Mouse (Mus musculus): ENCODE results near the gene Sftpa1. TPM values are rescaled to one million over a fixed set of nuclear protein-coding genes. Genes with fewer than 3 reads are reported as not detected.

Gene Sftpa1
- polyA plus RNA-seq, 1 experiment from 2014 or later: not detected

- no peaks in the 10 kb centered on the region for H3K4me1 ChIP-seq (replicated peaks)
- no peaks in the 10 kb centered on the region for H3K27me3 ChIP-seq
- 86% methylated on average over 3 of the region's 3 CpGs for WGBS
- H3K9ac ChIP-seq: no peak overlapping the region
- H3K36me3 ChIP-seq: no peaks in the 10 kb centered on the region
- no peak for ATAC-seq (ENCODE audit: low FRiP score)
- no peak overlapping the region for H3K27ac ChIP-seq
- no peak overlapping the region for H3K4me2 ChIP-seq
- no peaks in the 10 kb centered on the region for H3K9me3 ChIP-seq
- H3K4me3 ChIP-seq: no peak overlapping the region
These were observed 15.3 kb upstream of the Sftpa1 start for GRCm38 (mm10) chr14:41116271-41116670.

GRCm38 (mm10) chr14:41124683-41125082 is 6.9 kb upstream of the Sftpa1 start:
- WGBS: 92% methylated on average over 5 of the region's 5 CpGs
- H3K4me1 ChIP-seq (replicated peaks): no peaks in the 10 kb centered on the region
- ATAC-seq (ENCODE audit: low FRiP score): no peak

GRCm38 (mm10) chr14:41127997-41128396 is 3.6 kb upstream of the Sftpa1 start:
- H3K27ac ChIP-seq: no peak overlapping the region
- no peak overlapping the region for H3K9ac ChIP-seq
- 28% methylated on average over 4 of the region's 4 CpGs for WGBS
- H3K27me3 ChIP-seq: no peaks in the 10 kb centered on the region
- ATAC-seq (ENCODE audit: low FRiP score): no peak
- H3K9me3 ChIP-seq: no peaks in the 10 kb centered on the region
- H3K36me3 ChIP-seq: no peaks in the 10 kb centered on the region
- no peak overlapping the region for H3K4me2 ChIP-seq
- H3K4me3 ChIP-seq: no peak overlapping the region
- H3K4me1 ChIP-seq (replicated peaks): no peaks in the 10 kb centered on the region

More at GRCm38 (mm10) chr14:41124683-41125082, 6.9 kb upstream of the Sftpa1 start:
- Histone ChIP-seq H3K9ac (no peak overlapping the region), H3K27me3 (no peaks in the 10 kb centered on the region), H3K4me3 (no peak overlapping the region), H3K27ac (no peak overlapping the region), H3K36me3 (no peaks in the 10 kb centered on the region), H3K4me2 (no peak overlapping the region), H3K9me3 (no peaks in the 10 kb centered on the region)

DNA sequence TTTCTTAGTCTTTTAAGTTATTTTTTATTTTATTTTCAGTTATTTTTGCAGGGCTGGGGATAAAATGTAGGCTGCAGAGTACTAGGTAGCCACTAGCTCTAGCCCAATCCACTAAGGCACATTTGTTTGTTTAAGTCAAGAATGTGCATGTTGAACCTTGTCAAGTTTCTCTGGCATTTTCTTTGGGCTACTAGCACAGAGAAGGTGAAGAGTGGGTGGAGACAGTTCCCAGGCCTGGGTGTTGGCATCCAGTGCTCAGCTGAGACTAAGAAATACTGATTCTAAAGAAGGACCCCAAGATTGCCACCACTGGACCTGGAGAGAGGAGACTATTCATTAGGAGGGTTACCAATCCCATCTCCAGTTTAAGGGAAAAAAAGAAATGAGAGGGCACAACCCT is 5.4 kb downstream of the Sftpa1 start:
- Histone ChIP-seq H3K4me1 (replicated peaks) (no peaks in the 10 kb centered on the region), H3K27me3 (no peaks in the 10 kb centered on the region), H3K4me2 (no peak overlapping the region), H3K36me3 (no peaks in the 10 kb centered on the region), H3K9ac (no peak overlapping the region), H3K27ac (no peak overlapping the region), H3K4me3 (no peak overlapping the region), H3K9me3 (no peaks in the 10 kb centered on the region)
- ATAC-seq (ENCODE audit: low FRiP score): no peak

GRCm38 (mm10) chr14:41140686-41141085 is 9.1 kb downstream of the Sftpa1 start:
- no peaks in the 10 kb centered on the region for H3K36me3 ChIP-seq
- no peaks in the 10 kb centered on the region for H3K4me1 ChIP-seq (replicated peaks)
- H3K9ac ChIP-seq: no peak overlapping the region
- H3K4me3 ChIP-seq: no peak overlapping the region
- no peaks in the 10 kb centered on the region for H3K9me3 ChIP-seq
- no peak overlapping the region for H3K27ac ChIP-seq
- H3K4me2 ChIP-seq: no peak overlapping the region
- H3K27me3 ChIP-seq: no peaks in the 10 kb centered on the region
- no peak for ATAC-seq (ENCODE audit: low FRiP score)
- WGBS: 95% methylated on average over 1 of the region's 1 CpGs

DNA sequence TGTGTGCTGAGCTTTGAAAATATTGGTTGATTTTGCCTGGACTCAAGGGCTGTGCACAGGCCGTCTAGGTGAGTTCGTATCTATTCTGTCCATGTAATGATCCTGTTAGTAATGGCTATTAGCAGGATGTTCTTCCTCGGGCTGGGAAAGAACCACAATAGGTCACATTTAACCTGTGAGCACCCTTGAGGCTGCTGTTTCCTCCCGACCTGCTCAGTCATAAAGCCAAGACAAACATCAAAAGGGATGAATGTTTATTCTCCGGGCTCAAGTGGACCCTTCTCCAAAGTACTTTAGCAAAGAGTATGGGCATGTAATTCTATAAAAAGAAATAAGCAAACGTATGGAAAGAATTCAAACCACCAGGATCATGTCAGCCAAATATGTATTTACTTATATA is 14.5 kb downstream of the Sftpa1 start:
- no peak overlapping the region for H3K27ac ChIP-seq
- WGBS: 79% methylated on average over 6 of the region's 6 CpGs
- H3K4me2 ChIP-seq: no peak overlapping the region
- ATAC-seq (ENCODE audit: low FRiP score): no peak
- no peaks in the 10 kb centered on the region for H3K36me3 ChIP-seq
- H3K9ac ChIP-seq: no peak overlapping the region
- no peaks in the 10 kb centered on the region for H3K9me3 ChIP-seq
- H3K4me1 ChIP-seq (replicated peaks): no peaks in the 10 kb centered on the region
- H3K27me3 ChIP-seq: no peaks in the 10 kb centered on the region
- no peak overlapping the region for H3K4me3 ChIP-seq

DNA sequence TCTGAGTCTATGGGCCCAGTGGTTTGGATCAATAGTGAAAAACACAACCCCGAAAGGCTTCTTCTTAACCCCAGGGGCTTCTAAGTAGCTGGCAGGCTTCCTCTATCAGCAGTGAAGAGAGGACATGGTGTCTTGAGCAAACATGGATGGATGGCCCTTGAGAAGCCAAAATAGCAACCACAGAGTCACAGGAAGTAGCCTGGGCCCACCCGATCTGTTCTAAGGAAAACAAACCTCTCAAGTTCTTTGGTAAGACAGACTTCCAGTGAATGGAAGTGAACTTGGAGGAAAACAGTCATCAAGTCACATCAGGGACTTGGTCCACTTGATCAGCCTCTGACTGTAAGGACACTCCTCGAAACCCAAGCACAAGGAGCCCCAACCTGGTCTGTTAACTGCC is 15.3 kb downstream of the Sftpa1 start:
- ATAC-seq (ENCODE audit: low FRiP score): no peak
- H3K27ac ChIP-seq: no peak overlapping the region
- WGBS: 92% methylated on average over 3 of the region's 3 CpGs
- no peaks in the 10 kb centered on the region for H3K36me3 ChIP-seq
- no peak overlapping the region for H3K4me3 ChIP-seq
- no peaks in the 10 kb centered on the region for H3K27me3 ChIP-seq
- H3K9me3 ChIP-seq: no peaks in the 10 kb centered on the region
- H3K4me2 ChIP-seq: no peak overlapping the region
- H3K9ac ChIP-seq: no peak overlapping the region
- no peaks in the 10 kb centered on the region for H3K4me1 ChIP-seq (replicated peaks)

GRCm38 (mm10) chr14:41147356-41147755 is 15.8 kb downstream of the Sftpa1 start:
- no peak overlapping the region for H3K9ac ChIP-seq
- no peak overlapping the region for H3K27ac ChIP-seq
- H3K4me1 ChIP-seq (replicated peaks): no peaks in the 10 kb centered on the region
- no peaks in the 10 kb centered on the region for H3K36me3 ChIP-seq
- no peaks in the 10 kb centered on the region for H3K27me3 ChIP-seq
- WGBS: 82% methylated on average over 2 of the region's 2 CpGs
- H3K4me3 ChIP-seq: no peak overlapping the region
- no peak overlapping the region for H3K4me2 ChIP-seq
- ATAC-seq (ENCODE audit: low FRiP score): no peak
- no peaks in the 10 kb centered on the region for H3K9me3 ChIP-seq

- Histone ChIP-seq H3K27me3 (no peaks in the 10 kb centered on the region), H3K4me1 (replicated peaks) (no peaks in the 10 kb centered on the region), H3K4me3 (no peak within 1 kb of the TSS), H3K4me2 (no peak within 1 kb of the TSS), H3K36me3 (no peaks in the 10 kb centered on the region), H3K9me3 (no peaks in the 10 kb centered on the region), H3K9ac (no peak within 1 kb of the TSS), H3K27ac (no peak within 1 kb of the TSS)
- ATAC-seq (ENCODE audit: low FRiP score): no peak
- WGBS: 87% methylated on average over 7 of the region's 7 CpGs
These were observed 19.8 kb downstream of the Sftpa1 start, which contains the start of gene Mbl1 for GRCm38 (mm10) chr14:41151220-41151898. TSS of gene Mbl1 (plus strand) at chr14:41151458.

GRCm38 (mm10) chr14:41160076-41160475 is 28.5 kb downstream of the Sftpa1 start:
- Histone ChIP-seq H3K9ac (no peak overlapping the region), H3K27me3 (no peaks in the 10 kb centered on the region), H3K36me3 (no peaks in the 10 kb centered on the region), H3K4me3 (no peak overlapping the region), H3K27ac (no peak overlapping the region), H3K4me1 (replicated peaks) (no peaks in the 10 kb centered on the region), H3K9me3 (no peaks in the 10 kb centered on the region), H3K4me2 (no peak overlapping the region)
- no peak for ATAC-seq (ENCODE audit: low FRiP score)
- WGBS: 88% methylated on average over 4 of the region's 4 CpGs

DNA sequence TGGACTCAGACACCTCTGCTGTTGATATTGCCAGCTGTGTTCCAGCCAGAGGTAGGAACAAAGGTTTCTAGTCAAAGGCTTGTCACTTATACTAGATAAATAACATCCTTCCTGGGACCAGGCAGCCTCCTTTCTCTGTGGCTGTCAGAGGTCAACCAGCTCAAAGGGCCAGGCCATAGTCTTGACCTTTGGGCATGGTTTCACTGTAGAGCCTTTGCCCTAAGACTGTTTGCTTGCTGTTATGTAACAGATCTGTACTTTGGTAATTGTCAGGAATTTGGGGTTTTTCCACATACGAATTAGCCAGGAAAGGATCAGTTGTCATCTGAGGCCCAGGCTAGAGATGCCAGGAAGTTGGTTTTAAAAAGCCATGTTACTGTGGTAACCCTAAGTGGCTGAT is 29.2 kb downstream of the Sftpa1 start:
- Histone ChIP-seq H3K9me3 (no peaks in the 10 kb centered on the region), H3K27me3 (no peaks in the 10 kb centered on the region), H3K36me3 (no peaks in the 10 kb centered on the region), H3K4me2 (no peak overlapping the region), H3K4me3 (no peak overlapping the region), H3K4me1 (replicated peaks) (no peaks in the 10 kb centered on the region), H3K27ac (no peak overlapping the region), H3K9ac (no peak overlapping the region)
- 45% methylated on average over 1 of the region's 1 CpGs for whole genome bisulfite sequencing
- no peak for ATAC-seq (ENCODE audit: low FRiP score)

DNA sequence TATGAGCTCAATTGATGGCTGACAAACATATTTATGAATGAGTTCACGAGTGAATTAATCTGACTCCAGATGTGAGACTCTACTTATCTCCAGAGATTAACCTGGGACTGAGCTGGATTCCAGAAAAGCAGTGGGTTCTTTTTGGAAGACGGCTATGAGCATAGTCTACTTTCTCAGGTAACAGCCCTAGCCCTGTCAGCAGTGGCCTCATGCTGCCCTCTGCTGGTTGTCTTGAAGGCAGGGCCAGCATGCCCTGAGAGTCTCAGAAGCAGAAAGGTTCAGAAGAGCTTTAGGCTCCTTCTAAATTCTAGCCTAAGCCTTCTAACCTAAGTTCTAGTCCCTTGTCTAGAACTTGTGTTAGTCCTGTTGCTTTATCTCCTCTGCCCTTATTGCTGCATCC is 31.1 kb downstream of the Sftpa1 start:
- no peak overlapping the region for H3K27ac ChIP-seq
- no peak overlapping the region for H3K4me3 ChIP-seq
- H3K36me3 ChIP-seq: no peaks in the 10 kb centered on the region
- H3K27me3 ChIP-seq: no peaks in the 10 kb centered on the region
- WGBS: 29% methylated on average over 2 of the region's 2 CpGs
- no peaks in the 10 kb centered on the region for H3K4me1 ChIP-seq (replicated peaks)
- H3K9me3 ChIP-seq: no peaks in the 10 kb centered on the region
- no peak for ATAC-seq (ENCODE audit: low FRiP score)
- no peak overlapping the region for H3K9ac ChIP-seq
- H3K4me2 ChIP-seq: no peak overlapping the region

DNA sequence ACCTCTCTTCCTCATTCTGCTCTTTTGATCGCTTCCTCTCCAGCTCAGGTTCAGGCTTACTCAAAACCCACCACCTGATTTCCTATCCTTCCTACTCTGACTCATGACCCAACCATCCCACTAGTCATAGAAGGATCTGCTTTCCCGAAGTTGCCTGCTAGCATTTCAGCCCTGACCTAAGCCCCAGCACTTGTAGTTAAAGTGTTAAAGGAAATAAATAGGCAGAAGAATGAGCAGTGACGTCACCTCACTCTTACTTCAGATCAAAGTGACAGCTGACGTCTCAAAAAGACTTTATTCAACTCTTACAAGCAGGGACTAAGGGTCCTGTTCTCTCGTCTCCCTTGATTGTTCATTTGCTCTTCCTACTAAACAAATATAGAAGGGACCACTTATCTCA is 35.7 kb downstream of the Sftpa1 start:
- Histone ChIP-seq H3K4me1 (replicated peaks) (no peaks in the 10 kb centered on the region), H3K27ac (no peak overlapping the region), H3K4me2 (no peak overlapping the region), H3K9me3 (no peaks in the 10 kb centered on the region), H3K27me3 (no peaks in the 10 kb centered on the region), H3K9ac (no peak overlapping the region), H3K36me3 (no peaks in the 10 kb centered on the region), H3K4me3 (no peak overlapping the region)
- ATAC-seq (ENCODE audit: low FRiP score): no peak
- 69% methylated on average over 5 of the region's 5 CpGs for WGBS
